Mouse (Mus musculus) neural tube, embryonic 15.5 days (tissue): ENCODE results near the gene Igsf23. TPM values are rescaled to one million over a fixed set of nuclear protein-coding genes. Genes with fewer than 3 reads are reported as not detected.
A peak's percentile ranks its signal among the peaks of the same experiment; 100 is the strongest.
"Not testable (repeated sequence)": the region's sequence is repeated elsewhere in the genome, so short reads cannot be mapped to it uniquely, and the experiment has no call there.

Source experiments
- ATAC-seq: fragments of 200-750 bp; cut with Nextera tagmentation; 2 replicates; pipeline ENCODE4 v1.8.0; 2017; ENCODE audit warnings: mild to moderate bottlenecking, moderate TSS enrichment, moderate library complexity; ENCODE audit not compliant: low FRiP score
- H3K27ac ChIP-seq: fragments of 300-500 bp; sonication (generic); replicated peaks from 2 replicates; pipeline ENCODE4 v1.5.1; 2015; ENCODE audit warnings: mild to moderate bottlenecking, inconsistent platforms
- H3K27me3 ChIP-seq: fragments of 300-500 bp; sonication (generic); replicated peaks from 2 replicates; pipeline ENCODE4 v1.6.1; 2015; ENCODE audit warnings: inconsistent platforms
- H3K36me3 ChIP-seq: fragments of 300-500 bp; sonication (generic); 2 replicates; pipeline ENCODE4 v1.6.1; 2015; ENCODE audit warnings: inconsistent platforms
- H3K4me1 ChIP-seq: fragments of 300-500 bp; sonication (generic); 2 replicates; pipeline ENCODE4 v1.6.1; 2015; ENCODE audit warnings: inconsistent platforms
- H3K4me2 ChIP-seq: fragments of 300-500 bp; sonication (generic); 2 replicates; pipeline ENCODE4 v1.6.1; 2015; ENCODE audit warnings: inconsistent platforms, mild to moderate bottlenecking, moderate library complexity
- H3K4me3 ChIP-seq: fragments of 300-500 bp; sonication (generic); replicated peaks from 2 replicates; pipeline ENCODE4 v1.5.1; 2015; ENCODE audit warnings: mild to moderate bottlenecking, inconsistent platforms
- H3K9ac ChIP-seq: fragments of 300-500 bp; sonication (generic); replicated peaks from 2 replicates; pipeline ENCODE4 v1.6.1; 2015; ENCODE audit warnings: mild to moderate bottlenecking, inconsistent platforms
- H3K9me3 ChIP-seq: fragments of 300-500 bp; sonication (generic); replicated peaks from 2 replicates; pipeline ENCODE4 v1.6.1; 2016; ENCODE audit warnings: inconsistent platforms
- WGBS: fragments of 180-500 bp; shearing (Covaris S2); methylation state at CpG from one replicate; pipeline ENCODE4 v1.1.7; 2015; ENCODE audit warnings: mixed read lengths; 5-methylcytosine and 5-hydroxymethylcytosine counted together
- polyA plus RNA-seq: library from polyadenylated mRNA; unstranded; fragments of >200 nt; fragmentation: Nextera tagmentation; extraction: Ambion mirVana; gene quantifications from 2 replicates; pipeline ENCODE4 v1.2.1, GENCODE M21; 2015

Igsf23 gene
- polyA plus RNA-seq = 0.12 and 0.43 TPM in 2 replicates

- no peak within 1 kb of the TSS for H3K9ac ChIP-seq
- WGBS = 64% methylated on average over 9 of the region's 9 CpGs
- no peak within 1 kb of the TSS for H3K27ac ChIP-seq
- H3K27me3 ChIP-seq = no peaks in the 10 kb centered on the region
- no peaks in the 10 kb centered on the region for H3K4me1 ChIP-seq
- ATAC-seq = no peak
- H3K4me2 ChIP-seq = no peak within 1 kb of the TSS
- H3K9me3 ChIP-seq = no peaks in the 10 kb centered on the region
- no peak within 1 kb of the TSS for H3K4me3 ChIP-seq
- no peaks in the 10 kb centered on the region for H3K36me3 ChIP-seq
Measured at GRCm38 (mm10) chr7:19950589-19950988, at the start of gene Igsf23. Gene Igsf23, minus strand, starts transcription at chr7:19950756.

- not testable (repeated sequence) for H3K4me3 ChIP-seq, ATAC-seq, H3K9me3 ChIP-seq, H3K4me2 ChIP-seq, H3K4me1 ChIP-seq, H3K27ac ChIP-seq, H3K36me3 ChIP-seq, H3K27me3 ChIP-seq, H3K9ac ChIP-seq
- WGBS = 68% methylated on average over 3 of the region's 3 CpGs
Measured at GRCm38 (mm10) chr7:19996721-19997120, 46.2 kb upstream of the Igsf23 start.

GRCm38 (mm10) chr7:19991165-19991564 is 40.6 kb upstream of the Igsf23 start, which contains the start of gene Nlrp9b:
Gene Nlrp9b, plus strand, starts transcription at chr7:19991465.
- 69% methylated on average over 8 of the region's 8 CpGs for WGBS
- not testable (repeated sequence) for H3K27me3 ChIP-seq, H3K9ac ChIP-seq, H3K36me3 ChIP-seq, ATAC-seq, H3K4me1 ChIP-seq, H3K9me3 ChIP-seq, H3K27ac ChIP-seq, H3K4me2 ChIP-seq, H3K4me3 ChIP-seq

GRCm38 (mm10) chr7:19971516-19971915 is 21.0 kb upstream of the Igsf23 start:
- no peak overlapping the region for H3K27ac ChIP-seq
- H3K4me3 ChIP-seq = no peak overlapping the region
- no peaks in the 10 kb centered on the region; the same call in 1 of the 2 replicates for H3K9me3 ChIP-seq
- no peak for ATAC-seq
- no peaks in the 10 kb centered on the region for H3K4me1 ChIP-seq
- no peak overlapping the region for H3K4me2 ChIP-seq
- no peak overlapping the region for H3K9ac ChIP-seq
- WGBS = 92% methylated on average over 4 of the region's 4 CpGs
- H3K27me3 ChIP-seq = no peaks in the 10 kb centered on the region
- no peaks in the 10 kb centered on the region for H3K36me3 ChIP-seq

GRCm38 (mm10) chr7:19970196-19970595 is 19.6 kb upstream of the Igsf23 start:
- Histone ChIP-seq H3K9me3 (no peaks in the 10 kb centered on the region; the same call in 1 of the 2 replicates), H3K36me3 (no peaks in the 10 kb centered on the region), H3K4me2 (no peak overlapping the region), H3K4me3 (no peak overlapping the region), H3K4me1 (no peaks in the 10 kb centered on the region), H3K27ac (no peak overlapping the region), H3K9ac (no peak overlapping the region), H3K27me3 (no peaks in the 10 kb centered on the region)
- 95% methylated on average over 8 of the region's 8 CpGs for WGBS
- ATAC-seq = no peak

GRCm38 (mm10) chr7:19969541-19970090 is 19.1 kb upstream of the Igsf23 start:
- Histone ChIP-seq H3K9ac (no peak overlapping the region), H3K27me3 (no peaks in the 10 kb centered on the region), H3K36me3 (no peaks in the 10 kb centered on the region), H3K9me3 (no peaks in the 10 kb centered on the region; the same call in 1 of the 2 replicates), H3K4me3 (no peak overlapping the region), H3K4me1 (no peaks in the 10 kb centered on the region), H3K4me2 (no peak overlapping the region), H3K27ac (no peak overlapping the region)
- 98% methylated on average over 4 of the region's 4 CpGs for WGBS
- no peak for ATAC-seq

GRCm38 (mm10) chr7:19969106-19969505 is 18.6 kb upstream of the Igsf23 start:
- no peak overlapping the region for H3K4me2 ChIP-seq
- H3K9me3 ChIP-seq = no peaks in the 10 kb centered on the region; the same call in 1 of the 2 replicates
- H3K36me3 ChIP-seq = no peaks in the 10 kb centered on the region
- H3K27me3 ChIP-seq = no peaks in the 10 kb centered on the region
- H3K4me3 ChIP-seq = no peak overlapping the region
- no peaks in the 10 kb centered on the region for H3K4me1 ChIP-seq
- no peak for ATAC-seq
- no peak overlapping the region for H3K9ac ChIP-seq
- WGBS = 76% methylated on average over 3 of the region's 3 CpGs
- no peak overlapping the region for H3K27ac ChIP-seq

- Histone ChIP-seq H3K27ac (no peak within 1 kb of the TSS), H3K4me1 (no peaks in the 10 kb centered on the region), H3K9ac (no peak within 1 kb of the TSS), H3K27me3 (no peaks in the 10 kb centered on the region), H3K4me3 (no peak within 1 kb of the TSS), H3K9me3 (no peaks in the 10 kb centered on the region; the same call in 1 of the 2 replicates), H3K36me3 (no peaks in the 10 kb centered on the region), H3K4me2 (no peak within 1 kb of the TSS)
- WGBS = 82% methylated on average over 7 of the region's 7 CpGs
- ATAC-seq = no peak
Measured at GRCm38 (mm10) chr7:19964985-19965579, 14.5 kb upstream of the Igsf23 start, which contains the start of gene Ceacam20. Gene Ceacam20, plus strand, starts transcription at chr7:19965412.

- no peaks in the 10 kb centered on the region for H3K27me3 ChIP-seq
- no peaks in the 10 kb centered on the region for H3K9me3 ChIP-seq
- 84% methylated on average over 1 of the region's 1 CpGs for WGBS
- no peak overlapping the region for H3K4me2 ChIP-seq
- no peak for ATAC-seq
- no peak overlapping the region for H3K27ac ChIP-seq
- H3K4me3 ChIP-seq = no peak overlapping the region
- no peak overlapping the region for H3K9ac ChIP-seq
- H3K36me3 ChIP-seq = no peaks in the 10 kb centered on the region
- H3K4me1 ChIP-seq = no peaks in the 10 kb centered on the region
Measured at GRCm38 (mm10) chr7:19962423-19962822, 11.9 kb upstream of the Igsf23 start.

- Histone ChIP-seq H3K27ac (no peak overlapping the region), H3K4me2 (0 out of 2 replicates have a peak overlapping the region, but pooled peaks have one; percentile 17), H3K4me3 (no peak overlapping the region), H3K9me3 (no peaks in the 10 kb centered on the region), H3K4me1 (no peaks in the 10 kb centered on the region), H3K36me3 (no peaks in the 10 kb centered on the region), H3K9ac (no peak overlapping the region), H3K27me3 (no peaks in the 10 kb centered on the region)
- 2% methylated on average over 7 of the region's 7 CpGs for WGBS
- ATAC-seq = peak; percentile 31; the same call in 1 of the 2 replicates
Measured at GRCm38 (mm10) chr7:19956341-19956781, 5.8 kb upstream of the Igsf23 start.

GRCm38 (mm10) chr7:19955861-19956260 is 5.3 kb upstream of the Igsf23 start:
- Histone ChIP-seq H3K36me3 (no peaks in the 10 kb centered on the region), H3K27ac (no peak overlapping the region), H3K4me1 (no peaks in the 10 kb centered on the region), H3K9ac (no peak overlapping the region), H3K9me3 (no peaks in the 10 kb centered on the region), H3K4me3 (no peak overlapping the region), H3K27me3 (no peaks in the 10 kb centered on the region), H3K4me2 (no peak overlapping the region)
- no peak for ATAC-seq
- WGBS = 93% methylated on average over 4 of the region's 4 CpGs

- WGBS = 44% methylated on average over 9 of the region's 9 CpGs
- H3K36me3 ChIP-seq = no peaks in the 10 kb centered on the region
- no peak overlapping the region for H3K27ac ChIP-seq
- no peak overlapping the region for H3K4me2 ChIP-seq
- no peak overlapping the region for H3K9ac ChIP-seq
- H3K9me3 ChIP-seq = no peaks in the 10 kb centered on the region
- no peak for ATAC-seq
- H3K4me3 ChIP-seq = no peak overlapping the region
- no peaks in the 10 kb centered on the region for H3K27me3 ChIP-seq
- no peaks in the 10 kb centered on the region for H3K4me1 ChIP-seq
Measured at GRCm38 (mm10) chr7:19953054-19953453, 2.5 kb upstream of the Igsf23 start.
